Mouse (Mus musculus) hematopoietic stem cell, adult 5-6 weeks (primary cell): ENCODE results near the gene Pik3c2b. TPM values are rescaled to one million over a fixed set of nuclear protein-coding genes. Genes with fewer than 3 reads are reported as not detected.
"Not testable (repeated sequence)": the region's sequence is repeated elsewhere in the genome, so short reads cannot be mapped to it uniquely, and the experiment has no call there.

ENCODE experiments used
- ATAC-seq, 2 experiments: fragments of 125-278 bp in 1 of 2; replicated peaks in 1 of 2; 2 replicates each; pipeline ENCODE4 v1.8.0; 2016 to 2017; ENCODE audit warnings: inconsistent platforms in 2 of 2, mild to moderate bottlenecking in 2 of 2, moderate number of reproducible peaks in 2 of 2, low read depth in 1 of 2, moderate TSS enrichment in 1 of 2; ENCODE audit not compliant: low FRiP score in 2 of 2, poor library complexity in 2 of 2, severe bottlenecking in 2 of 2, insufficient read depth in 1 of 2, low TSS enrichment in 1 of 2
- total RNA-seq: library from RNA; stranded (forward); fragments of 172-1452, 232-1000 nt; gene quantifications from 2 replicates; pipeline ENCODE4 v1.2.3, GENCODE M21; 2017

Pik3c2b gene
- total RNA-seq, 1 experiment from 2014 or later: 4.4 TPM

GRCm38 (mm10) chr1:133027126-133027525 is 18.3 kb upstream of the Pik3c2b start:
- ATAC-seq: no peak

- no peak for ATAC-seq
Observed at GRCm38 (mm10) chr1:133027980-133028379, 17.5 kb upstream of the Pik3c2b start.

GRCm38 (mm10) chr1:133029744-133030143 is 15.7 kb upstream of the Pik3c2b start:
- ATAC-seq: no peak

GRCm38 (mm10) chr1:133030461-133030860 is 15.0 kb upstream of the Pik3c2b start, which contains the start of gene Mdm4:
Gene Mdm4, minus strand, starts transcription at chr1:133030561.
- ATAC-seq: no peak

GRCm38 (mm10) chr1:133032981-133033315 is 12.5 kb upstream of the Pik3c2b start:
- no peak; a peak in 1 of 4 replicates for ATAC-seq

- ATAC-seq: peak; percentile 62 to 70
Observed at GRCm38 (mm10) chr1:133033316-133034090, 12.0 kb upstream of the Pik3c2b start.

DNA sequence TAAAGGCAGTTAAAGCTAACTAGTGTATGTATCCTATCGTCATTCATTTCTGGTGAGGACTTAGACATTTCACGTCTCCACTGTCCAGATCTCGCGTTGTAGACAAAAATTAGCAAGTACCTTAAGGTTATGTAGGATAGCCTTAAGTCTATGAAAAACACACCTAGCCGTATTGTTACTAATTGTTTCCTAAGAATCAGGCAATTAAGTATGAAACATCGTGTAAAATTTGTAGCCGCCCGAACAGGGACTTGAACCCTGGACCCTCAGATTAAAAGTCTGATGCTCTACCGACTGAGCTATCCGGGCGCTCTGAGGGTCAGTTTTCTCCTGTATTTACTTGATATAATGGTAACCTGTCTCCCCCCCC is 11.4 kb upstream of the Pik3c2b start:
- peak; percentile 52 to 65 for ATAC-seq

DNA sequence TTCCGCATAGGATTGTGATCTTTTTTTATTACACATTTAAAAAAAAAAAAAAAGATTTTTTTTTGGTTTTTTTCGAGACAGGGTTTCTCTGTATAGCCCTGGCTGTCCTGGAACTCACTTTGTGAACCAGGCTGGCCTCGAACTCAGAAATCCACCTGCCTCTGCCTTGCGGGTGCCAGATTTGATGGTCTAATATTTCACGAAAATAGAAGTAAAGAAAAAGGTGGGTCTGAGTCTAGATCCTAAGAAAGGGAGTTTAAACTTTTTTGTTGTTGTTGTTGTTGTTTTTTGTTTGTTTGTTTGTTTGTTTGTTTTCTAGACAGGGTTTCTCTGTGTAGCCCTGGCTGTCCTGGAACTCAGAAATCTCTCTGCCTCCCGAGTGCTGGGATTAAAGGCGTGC is 10.8 kb upstream of the Pik3c2b start:
- ATAC-seq: not testable (repeated sequence)

GRCm38 (mm10) chr1:133039505-133039949 is 5.9 kb upstream of the Pik3c2b start:
- peak; percentile 83 to 84 for ATAC-seq

DNA sequence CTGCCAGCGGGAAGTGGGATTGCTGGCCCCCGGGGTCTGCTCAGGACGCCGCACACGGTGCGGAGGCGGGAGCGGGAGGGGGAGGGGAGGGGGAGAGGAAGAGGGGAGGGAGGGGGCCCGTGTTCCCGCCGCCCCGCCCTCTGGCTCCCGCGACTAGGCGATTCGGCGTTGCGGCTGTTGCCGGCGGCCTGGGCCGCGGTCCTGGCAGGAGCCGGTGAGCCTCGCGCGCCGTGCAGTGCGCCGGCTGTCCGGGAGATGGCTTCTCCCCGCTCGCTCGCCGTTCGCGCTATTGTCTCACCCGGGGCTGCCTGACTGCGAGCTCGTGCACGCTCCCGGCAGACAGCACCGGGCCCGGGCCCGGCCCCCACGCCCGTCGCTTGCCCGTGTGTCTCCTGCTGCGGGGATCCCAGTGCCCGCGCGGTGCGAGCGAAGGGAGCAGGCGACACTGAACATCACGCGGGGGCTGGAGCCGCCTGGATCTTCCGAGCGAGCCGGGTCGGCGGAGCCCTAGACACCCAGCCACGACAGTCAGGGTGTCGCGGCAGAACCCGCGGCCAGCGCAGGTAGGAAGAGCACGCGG is 484 bp downstream of the Pik3c2b start:
- peak; percentile 67 to 76; a peak in 3 of 4 replicates for ATAC-seq

DNA sequence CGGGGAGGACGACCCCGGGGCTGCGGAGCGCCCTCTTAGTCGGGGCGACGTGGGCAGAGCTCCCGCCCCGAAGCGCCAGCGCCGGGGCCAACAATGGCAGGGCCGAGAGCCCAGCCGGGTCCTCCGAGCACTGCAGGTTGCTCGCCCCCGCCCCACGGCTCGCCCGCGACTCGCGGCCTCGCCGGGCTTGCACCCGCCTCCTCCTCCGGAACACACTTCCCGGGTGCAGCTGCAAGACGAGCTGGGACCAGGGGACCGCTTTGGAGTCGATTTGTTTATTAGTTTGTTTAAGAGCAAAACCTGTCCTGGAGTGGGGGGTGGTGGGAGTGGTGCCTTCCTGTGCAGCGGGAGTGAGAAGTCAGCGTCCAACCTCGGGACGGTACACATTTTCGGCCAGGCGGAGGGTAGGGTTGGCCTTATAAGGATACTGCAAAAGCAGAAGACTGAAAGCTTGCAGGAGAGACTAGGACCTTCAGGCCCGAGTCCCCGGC is 1.0 kb downstream of the Pik3c2b start:
- 0 out of 4 replicates have a peak, but pooled peaks of 1 of the 2 experiments have one; percentile 34 for ATAC-seq

DNA sequence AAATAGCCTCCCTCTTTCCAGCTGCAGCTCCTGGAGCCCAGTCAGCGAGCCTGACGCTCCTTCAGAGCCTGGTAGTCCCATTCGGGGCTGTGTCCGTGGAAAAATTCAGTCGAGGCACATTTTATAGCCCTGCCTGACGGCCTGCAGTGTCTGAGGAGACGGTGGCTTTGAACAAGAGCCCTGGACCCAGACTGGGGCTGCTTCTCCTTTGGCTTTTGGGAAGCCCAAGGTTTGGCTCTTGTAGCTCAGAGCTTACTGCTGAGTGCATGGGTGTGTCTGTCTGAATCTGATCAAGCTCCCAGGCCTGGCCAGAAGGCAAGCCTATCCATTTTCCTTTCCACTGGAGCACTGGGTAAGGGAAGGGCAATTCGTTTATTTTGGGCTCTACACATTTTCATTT is 2.1 kb downstream of the Pik3c2b start:
- no peak for ATAC-seq

GRCm38 (mm10) chr1:133048690-133049089 is 3.2 kb downstream of the Pik3c2b start:
- no peak for ATAC-seq

GRCm38 (mm10) chr1:133050001-133050431 is 4.5 kb downstream of the Pik3c2b start:
- ATAC-seq: no peak

- ATAC-seq: no peak
Observed at GRCm38 (mm10) chr1:133051829-133052228, 6.4 kb downstream of the Pik3c2b start.

DNA sequence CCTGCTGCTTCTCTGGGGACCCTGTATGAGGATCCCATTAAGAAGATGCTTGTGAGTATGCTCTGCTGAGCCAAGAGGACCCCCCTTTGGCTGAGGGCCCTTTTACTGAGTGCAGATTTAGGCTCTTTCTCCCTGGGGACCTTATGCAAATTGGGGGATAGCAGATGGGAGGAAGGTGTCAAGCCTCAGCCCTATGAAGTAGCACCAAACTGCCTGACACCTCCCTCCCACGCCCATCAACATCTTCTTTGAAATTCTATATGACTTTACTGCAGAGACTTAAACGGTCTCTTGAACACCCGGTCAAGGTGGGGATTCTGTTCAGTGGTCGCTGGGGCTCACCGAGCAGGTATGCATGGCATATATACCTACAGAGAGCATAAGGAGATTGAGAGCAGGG is 7.6 kb downstream of the Pik3c2b start:
- no peak for ATAC-seq

GRCm38 (mm10) chr1:133054326-133054725 is 8.9 kb downstream of the Pik3c2b start:
- ATAC-seq: no peak

DNA sequence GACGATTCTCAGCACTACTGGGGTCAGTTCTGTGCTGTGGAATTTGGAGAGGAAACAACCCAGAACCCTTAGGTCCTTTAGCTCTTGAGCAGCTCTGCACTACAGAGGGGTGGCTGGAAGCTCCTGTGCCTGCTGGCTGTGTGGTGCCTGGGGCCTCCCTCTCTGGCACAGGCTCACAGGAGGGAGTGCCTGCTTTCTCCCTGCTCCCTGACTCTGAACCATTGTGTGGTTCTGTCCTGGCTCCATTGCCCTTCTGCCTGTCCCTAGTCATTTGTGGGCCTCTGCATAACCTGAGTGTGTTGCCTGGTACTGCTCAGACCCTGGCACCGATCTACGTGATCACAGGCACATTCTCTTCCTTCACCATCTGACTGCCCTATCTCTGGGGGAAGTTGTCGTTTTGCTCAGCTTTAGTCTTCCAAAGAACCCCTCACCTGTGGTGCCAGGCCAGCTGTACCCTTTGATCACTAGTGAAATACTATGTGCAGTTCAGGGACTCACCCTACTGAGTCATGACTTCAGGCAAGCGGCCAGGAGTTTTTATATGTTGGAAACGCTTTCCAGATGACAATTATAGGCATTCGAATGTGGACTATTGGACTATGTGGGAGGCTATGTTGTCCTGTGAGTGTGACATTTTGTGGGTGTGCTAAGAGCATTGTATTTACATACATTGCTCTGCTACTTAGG is 12.0 kb downstream of the Pik3c2b start:
- peak; percentile 24 to 33; a peak in 2 of 4 replicates for ATAC-seq
